Mouse (Mus musculus): ENCODE measurements around the gene Zbtb8a.
"Not testable (repeated sequence)": the region's sequence is repeated elsewhere in the genome, so short reads cannot be mapped to it uniquely, and the experiment has no call there.

The Zbtb8a gene

DNA sequence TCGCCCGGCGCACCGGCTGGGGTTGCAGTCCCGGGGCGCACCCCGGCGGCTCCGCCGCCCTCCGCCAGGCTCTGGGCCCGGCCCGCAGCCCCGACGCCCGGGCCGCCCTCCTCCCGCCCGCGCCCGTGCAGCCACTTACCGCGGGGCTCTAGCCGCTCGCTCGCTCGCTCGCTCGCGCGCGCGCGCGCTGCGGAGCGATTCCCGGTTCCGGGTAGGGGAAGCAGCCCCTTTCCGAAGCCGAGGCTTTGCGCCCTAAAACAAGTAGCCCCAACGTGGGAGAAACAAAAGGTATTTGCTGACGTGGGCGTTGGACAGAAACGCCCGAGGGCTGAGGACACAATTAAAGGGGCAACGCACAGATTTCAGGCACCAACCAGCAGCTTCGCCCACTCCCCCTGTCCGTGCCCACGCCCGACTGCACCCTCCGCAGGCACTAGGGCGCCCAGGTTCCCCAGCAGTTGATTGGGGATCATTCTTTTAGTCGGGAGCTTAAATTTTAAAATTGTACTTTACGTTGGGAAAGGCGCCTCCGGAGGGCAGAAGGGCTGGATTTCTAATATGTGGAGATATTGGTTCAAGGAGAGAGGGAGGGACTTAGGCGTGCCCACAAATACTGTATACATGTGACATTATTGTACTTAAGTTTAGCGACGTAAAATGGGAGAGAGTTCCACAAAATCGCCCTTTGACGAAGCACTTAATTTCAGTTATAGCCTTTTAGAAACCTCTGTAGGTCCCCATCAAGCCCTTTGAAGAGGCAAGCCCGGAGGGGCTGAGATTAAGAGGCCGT is at the start of gene Zbtb8a:
Gene Zbtb8a (minus strand): TSS at position 516 of the 790 bp plus-strand sequence.
- in situ Hi-C loops (cut with MboI), result no loop called here

DNA sequence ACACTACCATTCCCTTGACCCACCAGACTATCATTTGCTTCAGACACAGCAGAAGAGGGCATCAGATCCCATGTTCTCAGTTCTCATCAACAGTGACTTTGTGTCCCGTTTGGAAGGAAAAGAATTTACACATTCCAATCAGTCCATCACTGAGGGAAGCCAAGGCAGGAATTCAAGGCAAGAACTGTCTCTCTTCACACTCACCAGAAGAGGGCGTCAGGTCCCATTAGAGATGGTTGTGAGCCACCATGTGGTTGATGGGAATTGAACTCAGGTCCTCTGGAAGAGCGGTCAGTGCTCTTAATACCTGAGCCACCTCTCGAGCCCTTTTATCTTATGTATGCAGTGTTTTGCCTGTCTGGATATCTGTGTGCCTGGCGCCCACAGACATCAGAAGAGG is 40.4 kb upstream of the Zbtb8a start:
- in situ Hi-C loops (cut with MboI), result no loop called here

DNA sequence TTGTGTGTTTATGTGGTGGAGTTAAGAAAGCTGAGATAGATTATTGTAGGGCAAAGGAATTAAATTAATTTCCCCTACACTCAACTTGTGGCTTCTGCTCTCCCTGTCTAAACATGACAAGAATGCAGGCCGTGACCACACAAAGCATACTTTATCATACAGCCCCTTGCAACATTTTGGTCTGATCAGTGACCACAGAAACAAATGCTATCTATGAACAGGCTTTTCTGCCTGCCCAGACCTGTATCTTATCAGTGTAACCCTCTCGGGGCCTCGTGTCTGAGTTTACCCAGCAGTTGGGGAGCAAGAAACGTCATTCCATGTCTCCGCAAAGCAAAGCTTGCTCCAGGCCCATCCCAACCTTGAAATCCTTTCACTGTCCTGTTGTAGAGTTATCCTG is 38.6 kb upstream of the Zbtb8a start:
- in situ Hi-C loops (cut with MboI), result no loop called here

DNA sequence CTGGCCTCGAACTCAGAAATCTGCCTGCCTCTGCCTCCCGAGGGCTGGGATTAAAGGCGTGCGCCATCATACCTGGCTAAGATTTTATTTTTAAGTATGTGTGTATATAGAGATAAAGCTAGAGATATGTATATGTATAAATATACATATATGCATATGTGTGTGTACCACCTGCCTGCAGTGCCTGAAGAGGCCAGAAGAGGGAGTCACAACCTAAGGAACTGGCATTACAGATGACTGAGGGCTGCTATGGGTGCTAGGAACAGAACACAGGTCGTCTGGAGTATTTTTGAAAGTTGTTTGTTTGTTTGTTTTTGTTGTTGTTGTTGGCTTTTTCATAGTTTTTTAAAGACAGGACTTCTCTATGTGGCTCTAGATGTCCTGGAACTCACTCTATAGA is 38.0 kb upstream of the Zbtb8a start:
- in situ Hi-C loops (cut with MboI), result no loop called here

DNA sequence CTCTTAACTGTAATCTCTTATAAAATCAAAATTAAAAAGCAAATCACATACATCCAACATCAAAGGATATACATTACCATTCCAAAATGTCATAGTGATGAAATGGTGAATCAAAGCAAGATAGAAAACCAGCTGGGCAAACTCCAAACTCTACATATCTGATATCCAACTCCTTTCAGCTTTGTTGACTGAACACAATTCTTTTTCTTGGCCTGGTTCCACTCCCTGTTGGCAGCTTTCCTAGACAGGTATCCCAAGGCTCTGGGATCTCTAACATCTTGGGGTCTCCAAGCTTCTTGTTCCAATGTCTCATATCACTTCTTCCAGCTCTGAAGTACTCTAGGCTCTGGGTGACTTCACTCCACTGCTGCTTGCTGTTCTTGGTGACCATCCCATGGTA is 33.1 kb upstream of the Zbtb8a start:
- in situ Hi-C loops (cut with MboI), result no loop called here

DNA sequence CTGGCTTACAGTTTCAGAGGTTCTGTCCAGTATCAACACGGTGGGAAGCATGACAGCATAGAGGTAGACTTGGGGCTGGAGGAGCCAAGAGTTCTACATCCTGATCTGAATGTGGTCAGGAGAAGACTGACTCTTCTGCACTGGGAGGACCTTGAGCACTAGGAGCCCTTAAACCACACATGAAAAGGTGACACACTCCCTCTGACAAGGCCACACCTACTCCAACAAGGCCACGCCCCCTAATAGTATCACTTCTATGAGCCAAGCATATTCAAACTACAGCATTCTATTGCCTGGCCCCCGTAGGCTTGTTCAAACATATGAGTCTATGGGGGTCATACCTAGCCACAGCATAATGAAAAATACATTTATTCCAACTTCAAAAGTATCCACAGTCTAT is 32.6 kb upstream of the Zbtb8a start:
- in situ Hi-C loops (cut with MboI), result not testable (repeated sequence)

DNA sequence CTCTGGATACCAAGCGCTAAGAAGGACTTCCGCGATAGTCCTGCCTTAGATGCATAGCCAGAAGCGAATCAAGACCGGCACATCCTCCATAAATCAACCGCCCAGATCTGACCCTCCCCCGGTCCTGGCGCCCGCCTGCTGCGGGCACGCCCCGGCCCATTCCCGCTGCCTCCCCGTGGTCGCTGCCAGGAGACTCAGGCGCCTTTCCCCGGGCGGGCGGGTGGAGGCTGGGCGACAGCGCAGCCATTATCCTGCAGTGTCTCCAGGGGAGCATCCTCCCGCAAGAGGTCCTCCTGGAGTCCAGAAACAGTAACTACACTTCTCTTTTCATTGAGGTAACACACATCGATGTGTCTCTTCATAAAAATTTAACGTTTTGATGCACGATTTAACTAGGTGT is 28.5 kb upstream of the Zbtb8a start:
- in situ Hi-C loops (cut with MboI), result no loop called here

DNA sequence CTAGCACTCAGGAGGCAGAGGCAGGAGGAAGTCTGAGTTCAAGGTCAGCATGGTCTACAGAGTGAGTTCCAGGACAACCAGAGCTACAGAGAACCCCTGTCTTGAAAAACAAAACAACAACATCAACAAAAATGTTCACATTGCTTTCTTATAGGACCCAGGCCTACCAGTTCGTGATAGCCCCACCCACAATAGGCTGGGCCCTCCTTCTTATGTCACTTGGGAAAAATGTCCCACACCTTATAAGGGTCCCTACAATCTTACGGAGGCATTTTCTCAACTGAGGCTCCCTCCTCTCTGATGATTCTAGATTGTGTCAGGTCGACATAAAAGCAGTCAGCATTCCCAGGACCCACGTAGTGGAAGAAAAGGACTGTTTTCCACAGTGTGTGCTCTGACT is 21.9 kb upstream of the Zbtb8a start:
- in situ Hi-C loops (cut with MboI), result no loop called here

DNA sequence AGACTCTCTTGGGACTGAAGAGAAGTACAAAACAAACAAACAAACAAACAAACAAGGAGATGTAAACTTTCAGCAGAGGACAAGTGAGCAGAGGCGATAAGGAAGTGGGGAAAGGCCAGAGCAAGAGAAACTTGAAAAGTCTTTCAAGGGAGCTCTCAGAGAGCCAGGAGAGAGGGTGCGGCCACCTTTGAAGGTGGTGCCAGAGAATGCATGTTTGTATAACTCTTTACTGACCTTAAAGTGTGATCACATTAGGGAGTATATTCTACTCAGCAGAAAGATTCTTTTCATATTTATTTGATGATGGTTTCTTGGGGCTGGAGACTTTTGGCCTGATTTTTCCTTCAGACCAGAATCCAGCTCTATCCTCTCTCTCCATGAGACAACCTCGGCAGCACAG is 19.0 kb upstream of the Zbtb8a start:
- in situ Hi-C loops (cut with MboI), result no loop called here

DNA sequence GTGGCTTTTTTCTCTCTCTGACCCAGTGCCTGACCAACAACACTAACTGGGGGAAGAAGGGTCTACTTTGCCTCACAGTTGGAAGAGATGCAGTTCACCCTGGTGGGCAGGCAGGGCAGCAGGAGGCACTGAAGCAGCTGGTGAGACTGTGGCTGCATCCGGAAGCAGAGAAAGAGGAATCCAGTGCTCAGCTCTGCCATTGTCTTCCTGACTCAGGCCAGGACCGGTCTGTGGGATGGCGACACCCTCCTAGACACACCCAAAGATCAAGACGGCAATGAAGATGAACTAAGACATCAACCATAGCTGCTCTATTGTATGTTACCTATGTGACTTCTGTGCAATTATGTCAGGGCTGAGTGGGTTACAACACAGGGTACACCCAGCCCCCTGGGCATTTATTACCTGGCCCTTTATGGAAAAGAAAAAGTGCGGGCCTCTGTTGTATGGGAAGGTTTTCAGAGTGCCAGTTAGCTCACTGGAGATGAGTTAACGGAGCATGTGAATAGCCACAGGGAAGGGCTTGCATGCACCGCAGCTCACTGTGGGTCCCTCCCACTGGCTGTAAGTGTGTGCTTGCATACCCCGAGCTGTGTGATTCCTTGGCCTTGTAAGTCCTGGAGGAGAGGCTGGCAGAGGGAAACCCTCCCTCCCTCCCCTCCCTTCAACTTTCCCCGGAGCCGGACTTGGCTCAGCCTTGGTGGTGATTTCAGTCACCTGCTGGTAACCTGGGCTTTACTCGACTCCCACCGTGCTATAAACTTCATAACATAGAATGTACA is 16.4 kb upstream of the Zbtb8a start:
- in situ Hi-C loops (cut with MboI), result no loop called here

DNA sequence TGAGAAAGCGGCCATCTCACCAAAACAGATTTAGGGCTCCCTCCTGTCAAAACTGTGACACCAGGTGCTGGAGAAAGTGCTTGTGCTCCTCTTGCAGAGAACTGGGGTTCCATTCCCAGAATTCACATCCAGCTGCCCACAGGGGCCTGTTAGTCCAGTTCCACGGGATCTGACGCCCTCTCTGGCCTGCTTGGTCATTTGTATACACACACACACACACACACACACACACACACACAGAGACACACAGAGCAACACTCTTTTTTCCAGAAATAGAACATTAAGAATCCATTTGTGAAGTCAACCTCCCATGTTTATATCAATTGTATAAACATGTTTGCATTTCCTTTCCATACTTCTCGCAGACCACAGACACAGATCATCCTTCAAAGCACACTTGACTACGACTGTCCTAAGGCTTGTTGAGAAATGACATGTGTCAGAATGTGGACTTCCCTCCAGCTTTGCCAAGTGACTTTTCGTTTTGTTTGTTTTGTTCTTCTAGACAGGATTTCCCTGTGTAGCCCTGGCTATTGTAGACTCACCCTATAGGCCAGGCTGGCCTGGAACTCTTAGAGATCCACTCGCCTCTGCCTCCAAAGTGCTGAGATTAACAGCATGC is 13.1 kb upstream of the Zbtb8a start:
- in situ Hi-C loops (cut with MboI), result no loop called here

DNA sequence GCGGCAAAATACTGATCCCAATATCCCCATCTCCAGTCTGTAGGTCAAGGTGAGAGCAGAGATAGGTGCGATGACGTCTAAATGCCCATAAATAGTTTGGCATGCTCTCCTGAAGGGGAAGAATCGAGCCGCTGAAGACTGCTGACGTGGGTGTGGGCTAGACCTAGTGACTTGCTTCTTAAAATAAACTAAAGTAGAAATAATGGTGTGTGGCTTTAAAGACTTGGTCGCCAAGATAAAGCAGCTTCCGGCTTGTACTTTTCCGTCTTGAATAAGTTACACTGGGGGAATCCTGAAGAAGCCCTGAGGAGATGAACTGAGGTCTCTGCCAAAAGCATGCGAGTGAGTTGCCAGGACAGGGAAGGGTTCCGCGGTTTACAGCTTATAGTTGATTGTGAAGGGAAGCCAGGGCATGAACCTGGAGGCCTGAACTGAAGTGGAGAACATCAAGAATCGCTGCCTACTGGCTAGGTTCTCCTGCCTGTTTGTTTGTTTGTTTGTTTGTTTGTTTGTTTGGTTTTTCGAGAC is 12.4 kb upstream of the Zbtb8a start:
- in situ Hi-C loops (cut with MboI), result no loop called here

DNA sequence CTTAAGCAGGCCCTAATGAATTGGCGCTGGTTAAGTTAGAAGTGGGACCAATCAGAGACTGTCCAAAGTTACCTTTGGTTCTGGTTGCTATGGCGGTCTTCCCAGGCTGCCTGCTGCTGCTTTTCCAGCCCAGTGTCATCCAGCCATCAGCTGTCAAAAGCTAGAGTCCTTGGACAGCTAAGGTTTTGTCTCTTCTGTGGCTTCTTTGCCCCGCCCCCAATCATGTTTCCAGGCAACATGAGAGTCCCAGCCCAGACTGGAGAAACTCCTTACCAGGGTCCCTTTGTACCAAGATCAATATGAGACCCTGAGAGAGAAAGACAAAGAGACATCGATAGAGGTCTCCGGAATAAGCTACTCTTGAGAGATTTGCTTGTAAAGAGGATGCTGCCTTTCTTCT is 10.5 kb upstream of the Zbtb8a start:
- in situ Hi-C loops (cut with MboI), result no loop called here

DNA sequence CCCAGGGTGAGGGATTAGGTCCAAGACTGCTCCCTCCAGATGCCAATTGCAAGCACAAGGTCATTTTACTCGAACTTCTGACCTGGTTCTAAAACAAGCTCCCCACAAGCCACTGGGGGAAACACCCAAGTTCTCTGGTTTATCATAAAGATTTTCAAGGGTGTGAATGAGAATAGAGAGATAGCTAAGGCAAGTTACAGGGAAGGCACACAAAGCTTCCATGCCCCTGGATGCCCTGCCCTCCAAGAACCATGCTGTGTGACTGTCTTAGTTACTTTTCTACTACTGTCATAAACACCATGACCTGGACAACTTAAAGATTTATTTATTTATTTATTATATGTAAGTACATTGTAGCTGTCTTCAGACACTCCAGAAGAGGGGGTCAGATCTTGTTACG is 9.1 kb upstream of the Zbtb8a start:
- in situ Hi-C loops (cut with MboI), result no loop called here

DNA sequence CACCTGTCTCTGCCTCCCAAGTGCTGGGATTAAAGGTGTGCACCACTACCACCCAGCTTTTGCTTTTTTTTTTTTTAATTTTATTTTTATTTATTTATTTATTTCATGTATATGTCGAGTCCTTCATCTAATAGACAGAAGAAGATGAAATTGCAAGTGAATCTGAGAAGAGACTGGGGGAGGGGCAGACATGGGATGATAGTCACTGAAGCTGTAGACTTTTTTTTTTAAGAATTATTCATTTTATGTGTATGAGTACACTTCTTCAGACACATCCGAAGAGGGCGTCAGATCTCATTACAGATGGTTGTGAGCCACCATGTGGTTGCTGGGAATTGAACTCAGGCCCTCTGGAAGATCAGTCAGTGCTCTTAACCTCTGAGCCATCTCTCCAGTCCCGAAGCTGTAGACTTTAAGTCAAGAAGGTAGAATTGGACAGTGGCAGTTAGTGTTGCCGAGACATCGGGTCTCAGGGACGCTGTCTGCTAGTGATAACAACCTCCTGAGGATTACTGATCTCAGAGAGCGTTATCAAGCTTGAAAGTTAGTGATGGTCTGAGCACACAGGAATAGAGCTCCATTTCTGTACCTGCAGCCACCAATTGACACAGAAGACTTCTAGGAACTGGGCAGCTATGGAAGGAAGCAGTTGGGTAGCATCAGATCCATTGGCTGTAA is 8.5 kb upstream of the Zbtb8a start:
- in situ Hi-C loops (cut with MboI), result no loop called here

DNA sequence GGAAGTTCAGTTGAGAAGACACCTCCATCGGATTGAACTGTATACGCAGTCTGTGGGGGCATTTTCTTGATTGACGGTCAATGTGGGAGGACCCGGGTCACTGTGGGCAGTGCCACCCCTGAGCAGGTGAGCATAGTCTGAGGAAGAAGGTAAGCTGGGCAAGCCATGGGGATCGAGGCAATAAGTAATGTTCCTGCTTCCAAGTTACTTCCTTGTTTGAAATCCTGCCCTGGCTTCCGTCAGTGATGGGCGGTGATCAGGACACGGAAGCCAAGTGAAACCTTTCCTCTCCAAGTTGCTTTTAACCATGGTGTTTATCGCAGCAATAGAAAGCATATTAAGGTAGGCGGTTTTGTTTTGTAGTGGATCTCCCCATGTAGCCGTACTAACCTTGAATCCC is 7.8 kb upstream of the Zbtb8a start:
- in situ Hi-C loops (cut with MboI), result no loop called here

DNA sequence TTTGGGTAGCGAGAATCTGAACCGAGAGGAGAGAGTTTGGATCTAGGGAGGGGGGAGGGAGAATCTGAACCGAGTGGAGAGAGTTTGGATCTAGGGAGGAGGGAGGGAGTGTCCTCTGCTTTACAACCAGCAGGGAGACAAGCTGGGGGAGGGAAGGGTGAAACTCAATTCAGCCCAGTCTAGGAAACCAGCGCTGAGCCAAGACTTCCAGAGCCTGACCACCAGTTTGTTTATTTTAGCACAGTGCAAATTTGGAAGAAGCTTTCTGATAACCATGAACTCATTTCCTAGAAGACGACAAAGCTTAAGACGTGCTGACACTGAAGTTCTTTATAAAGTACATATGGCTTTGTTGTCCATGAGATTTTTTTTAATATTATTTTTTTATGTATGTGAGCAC is 6.5 kb upstream of the Zbtb8a start:
- in situ Hi-C loops (cut with MboI), result no loop called here

DNA sequence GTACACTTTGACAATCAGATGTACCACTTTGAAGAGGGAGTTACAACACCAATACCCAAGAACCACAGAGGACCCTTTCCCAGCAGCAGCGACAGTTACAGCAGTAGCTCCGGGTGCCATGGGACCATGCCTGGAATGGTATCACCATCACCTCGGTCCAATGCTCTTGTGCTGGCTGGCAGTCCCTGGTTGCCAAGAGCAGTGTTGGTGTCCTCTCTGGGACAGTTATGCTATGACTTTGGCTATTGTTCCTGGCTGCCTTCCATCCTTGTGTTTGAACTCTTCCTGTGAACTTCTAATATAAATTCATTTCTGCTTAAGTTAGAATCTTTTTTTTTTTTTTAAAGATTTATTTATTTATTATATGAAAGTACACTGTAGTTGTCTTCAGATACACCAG is 5.7 kb upstream of the Zbtb8a start:
- in situ Hi-C loops (cut with MboI), result no loop called here

DNA sequence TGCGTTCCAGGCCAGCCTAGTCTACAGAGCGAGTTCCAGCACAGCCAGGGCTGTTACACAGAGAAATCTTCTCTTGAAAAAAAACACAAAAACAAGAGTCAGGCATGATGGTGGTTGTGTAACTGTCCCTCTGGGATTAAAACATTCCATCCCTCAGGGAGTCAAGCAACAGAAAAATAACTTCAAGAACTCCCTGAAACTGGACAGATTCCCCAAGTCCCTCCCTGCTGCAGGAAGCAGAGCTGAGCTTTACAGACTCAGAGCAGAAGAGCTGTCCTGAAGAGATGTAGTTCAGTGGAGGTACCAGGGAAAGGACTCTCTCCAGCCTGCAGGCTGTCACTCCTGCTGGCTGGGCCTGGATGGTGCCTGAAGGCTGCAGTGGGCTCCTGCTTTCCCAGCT is 4.6 kb upstream of the Zbtb8a start:
- in situ Hi-C loops (cut with MboI), result no loop called here

DNA sequence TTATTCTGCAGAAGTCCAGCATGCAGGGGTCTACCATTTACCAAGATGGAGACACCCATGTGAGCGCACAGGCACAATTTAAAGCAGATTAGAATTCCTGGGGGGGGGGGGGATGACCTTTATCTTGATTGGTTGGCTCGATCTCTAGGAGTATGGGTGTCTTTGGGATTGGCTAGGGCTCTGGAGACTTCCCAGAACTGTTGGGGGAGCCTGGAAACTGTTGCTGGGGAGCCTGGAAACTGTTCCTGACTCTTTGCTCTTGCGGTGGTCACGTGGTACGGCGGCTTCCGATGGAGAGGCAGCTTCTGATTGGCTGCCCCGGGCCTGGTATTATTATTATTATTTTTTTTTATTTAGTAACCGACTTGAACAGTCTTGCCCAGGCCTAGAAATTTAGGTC is 4.1 kb upstream of the Zbtb8a start:
- in situ Hi-C loops (cut with MboI), result no loop called here

DNA sequence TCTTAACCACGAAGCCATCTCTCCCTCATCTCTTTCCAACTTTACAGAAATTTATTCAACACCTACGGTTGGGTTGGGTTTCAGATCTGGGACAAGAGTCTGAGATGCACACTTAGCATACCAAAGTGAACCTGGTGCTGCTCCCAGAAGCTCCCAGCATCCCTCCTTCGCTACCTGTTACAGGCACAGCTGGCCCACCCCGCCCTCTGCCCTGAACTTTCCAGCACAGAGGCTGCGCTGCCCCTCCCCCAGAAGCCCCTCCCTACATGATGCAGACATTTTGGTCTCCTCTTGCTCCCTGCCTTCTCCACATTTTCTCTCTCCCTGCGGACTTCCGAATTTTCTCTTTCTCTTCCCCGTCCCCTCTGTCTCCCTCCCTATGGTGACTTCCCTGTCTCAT is 3.2 kb upstream of the Zbtb8a start:
- in situ Hi-C loops (cut with MboI), result no loop called here

DNA sequence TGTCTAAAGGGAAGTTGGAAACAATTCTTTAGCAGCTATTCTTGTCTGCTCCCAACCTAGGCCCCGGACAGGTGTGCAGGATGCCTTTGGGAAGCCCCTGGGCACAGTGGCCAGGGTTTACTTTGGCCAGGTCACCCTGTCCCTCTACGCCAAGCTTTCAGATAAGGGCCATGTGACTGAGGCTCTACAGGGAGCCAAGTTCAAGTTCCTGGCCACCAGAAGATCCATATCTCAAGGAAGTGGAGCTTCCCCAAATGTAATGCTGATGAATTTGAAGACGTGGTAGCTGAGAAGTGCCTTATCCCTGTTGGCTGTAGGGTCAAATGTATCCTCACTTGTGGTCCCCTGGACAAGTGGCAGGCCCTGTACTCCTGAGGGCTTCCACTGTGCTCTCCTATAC is 1.9 kb upstream of the Zbtb8a start:
- in situ Hi-C loops (cut with MboI), result no loop called here
